Mouse (Mus musculus): ENCODE results near the gene Trim44.

- TF ChIP-seq GATA1 (IDR thresholded peaks at IDR 0.05; ENCODE audit: low read length) (no peak), TAL1 (IDR thresholded peaks at IDR 0.05; ENCODE audit: low read length) (no peak)
Observed at GRCm38 (mm10) chr2:102293181-102293580, 114.4 kb downstream of the Trim44 start.

Measured in erythroblast, embryonic 14.5 days (primary cell).